Mouse (Mus musculus): ENCODE measurements around the gene Lrtm2. TPM values are rescaled to one million over a fixed set of nuclear protein-coding genes. Genes with fewer than 3 reads are reported as not detected.

Lrtm2 gene
- polyA plus RNA-seq (2015; fragmentation: Nextera tagmentation; extraction: Ambion mirVana), result 0.43 and 0.59 TPM in 2 replicates

DNA sequence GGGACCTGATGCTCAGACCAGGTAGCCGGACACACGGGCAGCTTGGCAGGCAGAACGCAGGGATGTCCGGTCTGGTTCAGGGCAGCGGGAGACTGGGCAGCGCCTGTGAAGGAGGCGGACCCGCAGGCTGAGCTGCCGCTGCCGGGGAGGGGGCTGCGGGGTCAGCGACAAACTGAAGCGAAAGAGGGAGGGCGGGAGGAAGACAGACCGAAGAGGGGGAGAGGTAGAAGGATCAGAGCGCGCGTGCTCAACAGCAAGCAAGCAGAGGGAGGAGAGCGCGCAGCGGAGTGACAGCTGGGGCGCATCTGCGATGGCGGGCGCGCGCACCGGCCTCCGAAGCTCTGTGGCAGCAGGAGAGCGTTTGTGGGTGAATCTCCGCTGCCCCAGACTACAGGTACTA, at the start of gene Lrtm2:
Lrtm2 (minus strand) TSS at position 261 of the 400 bp plus-strand sequence.

Other genes with a start within 250 kb of the Lrtm2 start
- 3.3 and 4.1 TPM in 2 replicates for gene Dcp1b, start 155.5 kb downstream of the Lrtm2 start, polyA plus RNA-seq (2015; fragmentation: Nextera tagmentation; extraction: Ambion mirVana)
- 0.37 and 0.54 TPM in 2 replicates for gene Cacna1c, start 134.3 kb downstream of the Lrtm2 start, polyA plus RNA-seq (2015; fragmentation: Nextera tagmentation; extraction: Ambion mirVana)
- 0.14 and 0.24 TPM in 2 replicates for gene Cacna2d4, start 94.2 kb downstream of the Lrtm2 start, polyA plus RNA-seq (2015; fragmentation: Nextera tagmentation; extraction: Ambion mirVana)
- 32.7 and 63.1 TPM in 2 replicates for gene Adipor2, start 86.9 kb upstream of the Lrtm2 start, polyA plus RNA-seq (2015; fragmentation: Nextera tagmentation; extraction: Ambion mirVana)
- 2.2 and 2.3 TPM in 2 replicates for gene Fbxl14, start 148.9 kb upstream of the Lrtm2 start, polyA plus RNA-seq (2015; fragmentation: Nextera tagmentation; extraction: Ambion mirVana)
- gene Wnt5b, start 213.6 kb upstream of the Lrtm2 start, polyA plus RNA-seq (2015; fragmentation: Nextera tagmentation; extraction: Ambion mirVana), result 2.2 and 2.7 TPM in 2 replicates